Mouse (Mus musculus) right cerebral cortex, postnatal 36 days (tissue): ENCODE results near the gene Traf1.

Experiments used
- DNase-seq, 2 experiments: peaks; one replicate each; pipeline ENCODE4 v3.0.0; 2022; ENCODE audit warnings: low spot score in 2 of 2, mixed read lengths in 1 of 2

The Traf1 gene

DNA sequence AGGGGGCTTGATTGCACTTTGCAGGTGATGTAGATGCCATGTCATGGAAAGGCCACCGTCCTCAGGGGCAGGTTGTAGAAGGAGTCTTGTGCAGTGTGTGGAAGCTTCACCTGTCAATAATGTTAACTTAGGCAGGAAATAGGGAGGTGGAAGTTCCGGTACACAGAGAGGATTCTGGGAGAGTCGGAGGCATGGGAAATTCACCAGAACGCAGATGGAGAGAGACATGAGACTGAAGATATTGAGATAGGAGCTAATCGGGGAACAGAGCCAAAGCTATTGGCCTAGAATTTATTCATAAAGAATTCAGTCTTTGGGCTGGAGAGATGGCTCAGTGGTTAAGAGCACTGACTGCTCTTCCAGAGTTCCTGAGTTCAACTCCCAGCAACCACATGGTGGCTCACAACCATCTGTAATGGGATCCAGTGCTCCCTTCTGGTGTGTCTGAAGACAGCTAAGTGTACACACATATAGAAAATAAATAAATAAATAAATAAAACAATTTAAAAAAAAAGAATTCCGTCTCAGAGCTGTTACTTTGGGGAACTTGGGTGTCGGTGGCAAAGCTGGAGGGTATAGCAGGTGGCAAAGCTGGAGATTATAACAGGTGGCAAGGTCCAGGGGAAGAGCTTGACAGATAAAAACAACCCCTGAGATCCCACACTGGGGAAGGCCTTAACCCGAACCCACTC, 4.8 kb upstream of the Traf1 start:
- DNase-seq, result no peak

DNA sequence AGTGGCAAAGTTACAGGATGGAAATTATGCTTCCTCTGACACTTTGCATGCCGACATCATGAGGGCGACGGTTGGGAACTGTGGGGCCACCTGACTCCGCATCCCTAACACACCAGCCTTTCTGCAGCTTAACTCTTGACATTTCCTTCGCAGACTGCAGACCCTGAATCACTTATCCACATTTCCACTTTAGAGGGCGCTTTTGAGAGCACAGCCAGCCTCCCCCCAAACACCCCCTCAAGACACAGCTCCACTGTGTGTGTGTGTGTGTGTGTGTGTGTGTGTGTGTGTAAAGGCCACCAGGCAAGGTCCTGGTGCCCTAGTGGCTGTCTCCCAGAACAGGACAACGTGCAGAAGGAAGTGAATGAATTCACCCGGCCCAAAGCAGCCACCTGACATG, 4.2 kb upstream of the Traf1 start:
- DNase-seq, result no peak

DNA sequence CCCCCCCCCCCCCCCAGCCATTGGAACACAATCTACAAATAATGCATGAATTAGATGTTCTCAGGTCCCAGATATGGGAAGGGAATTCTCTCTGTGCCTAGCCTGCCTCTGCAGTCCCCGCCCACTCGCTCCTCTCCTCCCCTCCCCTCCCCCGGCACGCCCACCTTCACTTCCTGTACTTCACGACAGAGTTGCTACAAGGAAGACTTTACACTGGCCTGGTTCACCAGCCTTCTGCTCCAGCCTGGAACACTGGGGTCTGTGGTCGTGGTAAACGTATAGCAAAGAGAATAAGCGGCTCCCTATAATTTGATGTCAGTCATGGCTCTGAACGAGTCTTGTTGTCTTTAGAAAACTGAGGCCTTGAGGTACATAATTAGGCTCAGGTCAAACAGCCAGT, 3.7 kb upstream of the Traf1 start:
- no peak for DNase-seq

DNA sequence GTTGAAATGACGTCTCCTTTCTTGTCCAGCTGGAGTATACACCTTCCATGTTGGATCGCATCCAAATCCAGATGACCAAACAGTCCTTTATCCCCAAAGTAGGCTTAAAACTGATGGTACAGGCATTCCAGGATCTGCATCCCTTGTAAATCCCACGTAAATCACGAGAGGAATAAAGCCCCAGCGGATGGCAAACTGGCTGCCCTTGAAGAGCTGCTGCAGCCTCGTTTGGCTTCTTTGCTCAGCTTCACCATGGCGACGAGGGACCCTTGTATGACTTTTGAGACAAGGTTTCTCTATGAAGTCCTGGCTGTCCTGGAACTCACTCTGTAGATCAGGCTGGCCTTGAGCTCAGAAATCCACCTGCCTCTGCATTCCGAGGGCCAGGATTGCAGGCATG, 3.1 kb upstream of the Traf1 start:
- DNase-seq, result no peak

DNA sequence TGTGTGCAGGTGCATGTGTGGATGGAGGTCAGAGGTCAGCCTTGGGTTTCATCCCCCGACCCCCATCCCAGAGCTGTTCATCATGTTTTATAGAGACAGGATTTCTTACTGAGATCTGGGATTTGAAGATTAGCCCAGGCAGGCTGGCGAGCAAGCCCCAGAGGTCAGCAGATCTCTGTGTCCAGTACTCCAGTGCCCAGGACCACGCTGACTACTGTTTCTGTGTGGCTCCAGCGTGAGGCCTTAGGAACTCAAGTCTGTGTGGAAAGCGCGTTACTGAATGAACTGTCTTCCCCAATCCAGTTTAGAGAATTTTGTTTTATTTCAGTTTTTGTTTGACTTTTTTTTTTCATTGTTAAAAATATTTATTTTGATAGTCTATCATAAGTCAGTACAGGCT, 2.7 kb upstream of the Traf1 start:
- DNase-seq, result no peak

DNA sequence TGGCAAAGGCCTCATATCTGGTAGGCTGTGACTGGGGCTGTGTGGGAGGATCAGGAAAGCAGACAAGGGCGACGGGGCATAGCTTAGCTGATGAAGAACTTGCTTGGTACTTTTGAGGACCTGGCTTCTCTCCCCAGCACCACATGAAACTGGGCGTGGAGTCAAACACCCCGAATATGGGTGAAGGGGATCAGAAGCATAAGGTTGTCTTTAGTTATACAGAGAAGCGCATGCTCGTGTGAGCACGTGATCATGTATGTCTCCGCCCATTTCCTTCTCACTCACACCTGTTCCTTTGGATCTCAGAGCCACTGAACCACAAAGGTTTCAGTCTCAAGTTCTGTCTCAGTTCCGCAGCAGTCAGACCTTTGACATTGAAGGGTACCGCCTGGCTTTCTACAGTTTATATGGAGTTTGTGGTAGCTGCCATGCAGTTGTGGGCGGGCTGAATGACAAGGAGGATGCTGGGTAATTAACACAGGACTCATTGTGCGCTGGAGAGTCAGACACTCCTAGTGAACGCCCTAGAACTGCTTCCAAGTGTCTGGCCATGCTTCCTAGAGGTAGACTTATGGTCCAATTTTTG, 1.9 kb upstream of the Traf1 start:
- DNase-seq, result no peak

DNA sequence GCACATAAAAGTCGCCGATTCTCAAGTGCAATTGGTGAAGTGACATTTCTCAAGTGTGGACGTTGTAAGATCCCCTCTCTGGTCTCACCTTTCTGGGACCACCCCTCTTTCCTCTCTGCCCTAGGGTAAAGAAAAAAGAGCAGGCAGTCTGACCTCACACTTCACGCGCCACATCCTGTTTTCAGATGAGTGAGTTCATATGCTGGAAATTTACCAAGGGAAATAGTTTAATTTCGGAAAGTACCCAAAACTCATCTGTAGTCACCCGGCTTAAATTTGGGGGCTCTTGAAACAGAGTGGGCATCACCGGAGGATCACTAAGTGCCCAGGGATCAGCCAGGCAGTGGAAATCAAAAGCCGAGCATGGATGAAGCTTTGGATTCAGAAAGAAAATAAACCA, 1.3 kb upstream of the Traf1 start:
- no peak for DNase-seq

DNA sequence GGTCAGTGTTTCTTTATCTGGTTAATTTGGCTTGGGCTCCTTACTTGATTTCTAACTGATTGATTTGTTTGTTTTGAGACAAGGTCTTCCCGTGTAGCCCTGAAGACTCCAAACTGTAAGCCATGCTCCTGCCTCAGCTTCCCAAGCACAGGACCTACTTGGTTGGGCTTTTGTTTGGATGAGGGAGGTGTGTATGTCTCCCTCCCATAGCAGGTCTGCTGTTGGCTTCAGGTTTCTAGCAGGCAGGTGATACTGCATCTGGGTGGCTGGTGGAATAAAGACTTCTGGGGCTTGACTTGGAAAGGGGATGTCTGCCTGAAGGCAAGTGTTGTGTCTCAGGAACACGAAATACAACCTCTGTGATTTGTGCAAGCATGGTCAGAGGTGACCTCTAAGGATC, 639 bp upstream of the Traf1 start:
- DNase-seq, result no peak

DNA sequence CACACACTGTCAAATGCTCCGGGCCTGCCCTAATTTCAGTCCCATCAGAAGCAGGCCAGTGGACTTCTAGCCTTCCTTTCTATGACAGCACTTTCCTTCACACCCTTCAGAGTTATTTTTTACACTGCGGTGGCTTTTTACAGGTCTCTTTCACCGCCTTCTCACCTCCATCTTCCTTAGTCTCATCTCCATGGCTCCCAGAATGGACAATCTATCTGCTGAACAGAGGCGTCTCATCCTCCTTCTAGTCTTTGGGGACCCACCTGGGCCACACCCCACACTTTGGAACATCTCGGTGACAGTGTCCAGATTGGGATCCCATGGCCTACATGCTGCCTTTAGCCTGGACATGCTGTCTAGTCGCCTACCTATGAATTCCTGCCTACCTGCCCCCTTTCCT, 606 bp downstream of the Traf1 start:
- no peak for DNase-seq

DNA sequence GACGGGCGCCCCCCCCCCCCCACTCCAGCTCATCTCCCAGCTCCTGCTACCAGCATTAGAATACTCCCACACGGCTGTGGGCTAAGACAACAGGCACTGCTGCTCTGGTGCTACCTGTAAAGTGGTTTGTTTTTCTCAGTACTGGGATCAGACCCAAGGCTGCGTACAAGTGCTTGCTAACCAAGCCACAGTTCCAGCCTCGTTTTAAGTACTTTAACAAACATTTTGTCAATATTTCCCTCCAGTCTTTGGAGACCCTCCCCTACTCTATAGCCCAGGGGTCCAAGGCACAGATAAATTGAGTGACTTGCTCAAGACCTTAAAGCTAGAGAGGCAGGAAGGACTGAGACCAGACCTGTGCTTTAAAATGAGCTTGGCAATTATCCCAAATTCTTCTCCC, 1.1 kb downstream of the Traf1 start:
- DNase-seq, result no peak

DNA sequence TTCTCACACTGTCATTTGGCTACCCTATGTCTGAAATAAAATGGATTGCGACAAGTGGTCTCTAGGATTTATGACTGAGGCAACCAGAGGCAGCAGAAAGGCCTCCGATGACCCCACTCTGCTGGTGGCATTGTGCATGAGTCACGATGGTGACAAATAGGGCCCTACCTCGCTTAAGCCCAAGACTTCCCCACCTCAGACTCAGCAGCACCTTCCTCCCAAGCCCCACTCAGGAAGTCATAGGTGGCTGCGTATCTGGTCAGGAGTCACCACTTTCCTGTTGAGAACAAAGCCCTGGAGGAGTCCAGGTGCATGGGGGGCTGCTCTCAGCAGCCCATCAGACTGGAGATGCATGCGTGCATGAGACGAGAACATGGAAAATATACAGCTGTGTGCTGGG, 3.0 kb downstream of the Traf1 start:
- no peak for DNase-seq

DNA sequence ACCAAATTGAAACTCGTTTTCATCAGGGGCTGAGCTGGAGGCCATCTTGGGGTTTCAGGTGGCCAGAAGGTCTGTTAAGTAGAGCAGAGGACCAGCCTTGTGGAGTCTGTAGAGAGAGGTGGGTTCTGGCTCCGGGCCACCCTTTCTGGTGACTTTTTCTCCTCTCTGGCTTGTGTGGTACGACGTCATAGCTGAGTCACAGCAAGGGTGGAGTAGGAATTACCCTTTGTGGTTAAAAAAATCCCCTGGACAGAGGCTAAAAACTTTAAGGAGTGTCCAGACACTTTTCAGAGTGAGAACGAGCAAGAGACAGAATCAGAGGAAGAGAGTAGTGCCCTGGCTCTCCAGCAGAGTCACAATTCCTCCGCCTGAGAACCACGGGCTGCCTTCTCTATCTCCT, 3.5 kb downstream of the Traf1 start:
- no peak for DNase-seq

DNA sequence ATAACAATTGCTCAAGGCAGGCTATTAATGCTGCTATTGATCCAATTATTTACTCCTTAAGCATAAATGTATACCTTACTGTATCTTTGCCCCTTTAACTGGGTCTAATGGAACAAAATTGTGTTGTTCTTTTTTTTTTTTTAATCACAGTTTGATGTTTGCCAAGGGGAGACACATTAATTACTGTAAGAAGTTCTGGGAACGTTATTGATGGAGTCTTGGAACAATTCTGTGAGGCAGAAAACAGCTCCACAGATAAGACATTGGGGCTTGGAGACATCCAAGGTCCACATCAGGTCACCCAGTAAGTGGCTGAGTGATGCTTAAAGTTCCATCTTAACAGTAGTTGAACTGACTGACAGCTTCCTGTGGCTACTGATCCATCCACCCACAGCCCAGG, 4.2 kb downstream of the Traf1 start:
- DNase-seq, result no peak

DNA sequence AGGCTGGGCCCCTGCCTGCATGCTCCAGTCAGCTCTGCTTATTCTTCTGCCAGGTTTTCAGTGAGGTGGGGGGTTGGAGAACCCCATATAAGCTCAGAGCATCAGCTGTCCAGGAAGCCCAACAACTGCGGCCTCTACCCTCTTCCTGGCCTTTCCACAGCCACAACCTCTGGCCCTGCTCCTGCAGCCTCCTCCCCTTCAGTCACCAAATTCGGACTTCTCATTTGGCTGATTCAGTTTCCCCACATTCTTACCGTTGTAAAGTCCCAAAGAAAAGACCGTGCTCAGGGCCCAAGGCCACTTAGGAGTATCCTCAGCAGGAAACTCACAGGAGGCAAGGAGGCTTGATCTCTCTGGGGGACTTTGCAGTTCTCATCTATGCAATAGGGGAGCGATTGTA, 4.6 kb downstream of the Traf1 start:
- DNase-seq, result no peak

DNA sequence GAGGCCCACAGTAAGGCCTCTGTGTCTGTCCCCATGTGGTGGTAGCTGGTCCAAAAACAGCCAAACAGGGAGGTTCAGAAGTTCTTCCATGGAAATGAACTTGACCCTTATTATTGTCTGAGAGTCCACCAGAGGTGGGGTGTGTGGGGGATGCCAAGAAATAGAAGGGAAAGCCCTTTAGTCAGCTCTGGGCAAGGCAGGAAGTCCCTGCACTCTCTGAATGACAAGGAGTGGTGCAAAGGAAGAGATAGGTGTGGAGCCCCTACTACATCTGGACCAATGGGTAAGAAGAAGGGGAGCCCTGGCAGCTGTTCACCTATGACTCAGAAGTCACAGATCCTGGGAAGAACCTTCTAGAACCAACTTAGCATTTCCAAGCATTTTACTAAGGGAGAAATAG, 7.2 kb downstream of the Traf1 start:
- DNase-seq, result no peak

DNA sequence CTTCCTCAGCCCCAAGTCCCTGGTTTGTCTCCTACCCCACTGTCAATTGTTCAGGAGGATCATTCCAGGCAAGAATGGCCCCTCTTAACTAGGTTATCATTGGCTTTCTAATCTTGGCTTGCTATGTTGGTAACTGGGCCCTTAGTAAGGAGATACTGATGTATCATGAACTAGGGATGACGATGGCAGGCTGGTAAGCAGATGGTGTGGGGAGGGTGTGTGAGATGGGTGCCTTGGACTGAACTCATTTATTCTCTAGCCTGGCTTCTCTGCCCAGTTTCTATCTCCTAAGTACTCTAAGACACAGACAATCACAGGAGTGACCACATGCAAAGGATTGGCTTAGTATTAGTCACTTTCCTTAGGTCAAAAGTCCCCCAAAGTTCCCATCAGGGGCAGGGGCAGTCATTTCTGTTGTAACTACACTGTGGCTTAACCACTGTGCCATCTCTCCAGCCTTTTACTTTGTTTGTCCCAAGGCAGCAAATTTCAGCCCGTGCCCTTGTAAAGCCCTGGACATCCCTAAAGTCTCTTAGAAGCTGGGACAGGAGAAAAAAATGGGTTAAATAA, 7.9 kb downstream of the Traf1 start:
- DNase-seq, result no peak

DNA sequence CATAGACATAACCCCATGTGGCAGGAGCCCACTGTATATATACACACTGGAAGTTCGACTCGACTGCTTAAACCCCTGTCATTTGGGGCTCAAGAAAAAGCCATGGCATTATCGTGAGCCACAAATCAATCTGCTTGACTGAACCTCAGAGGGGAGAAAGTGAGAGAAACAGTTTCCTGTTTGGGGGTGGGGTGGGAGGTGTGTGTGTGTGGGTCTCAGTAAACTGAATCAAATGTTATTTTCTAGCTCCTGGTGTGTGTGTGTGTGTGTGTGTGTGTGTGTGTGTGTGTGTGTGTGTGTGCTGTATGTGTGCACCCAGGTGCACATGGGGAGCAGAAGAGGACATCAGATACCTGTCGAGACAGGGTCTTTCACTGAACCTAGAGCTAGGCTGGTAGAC, 8.6 kb downstream of the Traf1 start:
- no peak for DNase-seq

DNA sequence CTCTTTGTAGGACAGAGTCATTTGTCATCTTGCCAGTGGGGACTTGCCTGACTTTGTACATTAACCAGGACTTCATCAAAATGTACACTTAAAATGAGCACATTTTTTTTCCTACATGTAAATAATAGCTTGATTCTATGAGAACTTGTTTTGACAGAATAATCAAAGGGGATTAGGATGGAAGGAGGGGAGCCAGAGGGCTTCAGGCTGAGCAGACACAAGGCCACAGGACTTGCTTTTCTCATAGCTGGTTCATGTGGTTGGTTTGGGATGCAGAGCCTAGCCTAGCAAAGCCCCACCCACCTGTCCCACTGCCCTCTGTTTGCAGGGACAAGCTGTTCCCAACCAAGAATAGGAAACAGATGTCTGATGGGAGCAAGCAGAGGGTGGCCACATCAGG, 10.1 kb downstream of the Traf1 start:
- DNase-seq, result no peak

DNA sequence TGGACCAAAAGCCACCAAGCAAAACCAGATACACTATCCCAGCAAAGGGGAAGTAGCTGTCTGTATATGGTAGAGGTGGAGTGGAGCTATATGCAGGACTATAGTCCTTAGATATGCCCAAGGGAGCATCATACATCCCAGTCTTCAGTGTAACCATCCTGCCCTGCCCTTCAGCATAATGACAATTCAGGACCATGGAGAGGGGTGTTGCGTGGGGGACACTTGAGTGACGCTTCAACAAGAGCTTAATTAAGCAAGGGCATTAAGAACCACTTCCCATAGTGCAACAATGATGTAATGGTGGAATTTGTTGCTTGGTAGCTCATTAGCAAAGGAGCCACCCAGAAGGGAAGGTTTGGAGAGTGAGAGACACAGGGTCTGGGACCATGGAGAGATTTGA, 12.9 kb downstream of the Traf1 start:
- DNase-seq, result no peak

DNA sequence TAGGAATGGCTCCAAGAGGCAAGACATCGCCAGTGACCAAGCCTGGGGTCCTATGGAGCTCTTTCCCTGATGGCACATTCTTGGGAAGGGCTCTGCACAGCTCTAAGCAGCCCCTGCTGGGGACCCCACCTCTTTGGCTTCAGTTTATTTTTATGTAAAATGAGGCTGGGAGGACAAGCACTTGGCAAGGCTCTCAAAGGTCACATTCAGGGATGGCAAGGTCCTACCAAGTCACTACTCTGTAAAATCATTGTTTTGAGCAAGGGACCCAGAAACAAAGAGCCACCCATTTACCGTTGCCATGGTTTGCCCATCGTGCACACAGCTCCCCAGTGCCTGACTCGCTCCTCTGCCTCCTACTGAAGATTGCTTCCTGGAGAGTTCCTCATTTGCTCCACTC, 15.5 kb downstream of the Traf1 start:
- no peak for DNase-seq

DNA sequence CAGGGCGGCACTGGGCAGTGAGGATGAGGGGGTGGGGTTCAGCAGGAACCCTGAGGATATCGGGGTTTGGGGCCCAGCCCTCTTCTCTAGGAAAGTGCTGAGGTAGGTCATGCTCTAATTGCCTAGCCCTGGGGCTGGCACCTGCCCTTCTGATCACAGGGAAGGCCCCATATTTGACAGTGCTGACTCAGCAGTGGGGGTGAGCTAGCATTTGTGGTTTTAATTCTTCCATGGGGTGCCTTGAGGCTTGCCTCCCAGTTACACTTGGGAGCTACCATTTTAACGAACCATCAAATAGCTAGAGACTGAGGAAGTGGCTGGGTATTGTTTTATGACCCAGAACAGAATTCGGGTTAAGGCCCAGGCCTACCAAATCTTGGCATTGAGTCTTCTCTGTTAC, 16.0 kb downstream of the Traf1 start:
- no peak for DNase-seq

DNA sequence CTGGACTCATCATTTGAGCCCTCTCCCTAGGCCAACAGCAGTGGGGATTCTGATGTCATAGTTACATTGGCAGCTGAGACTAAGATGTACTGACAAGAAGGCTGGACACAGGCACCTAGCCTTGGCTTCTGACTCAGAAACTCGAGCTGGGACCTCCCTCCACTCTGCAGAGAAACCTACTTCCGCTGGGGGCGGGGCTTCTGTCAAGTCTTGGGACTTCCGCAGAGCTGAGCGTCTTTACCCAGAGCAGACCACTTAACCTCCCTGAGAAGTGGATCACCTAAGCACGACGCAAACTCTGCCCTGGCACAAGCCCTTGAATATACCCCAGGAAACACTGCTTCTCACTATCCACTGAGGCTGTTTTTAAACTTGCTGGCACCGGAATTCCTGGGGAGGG, 16.8 kb downstream of the Traf1 start:
- no peak for DNase-seq

DNA sequence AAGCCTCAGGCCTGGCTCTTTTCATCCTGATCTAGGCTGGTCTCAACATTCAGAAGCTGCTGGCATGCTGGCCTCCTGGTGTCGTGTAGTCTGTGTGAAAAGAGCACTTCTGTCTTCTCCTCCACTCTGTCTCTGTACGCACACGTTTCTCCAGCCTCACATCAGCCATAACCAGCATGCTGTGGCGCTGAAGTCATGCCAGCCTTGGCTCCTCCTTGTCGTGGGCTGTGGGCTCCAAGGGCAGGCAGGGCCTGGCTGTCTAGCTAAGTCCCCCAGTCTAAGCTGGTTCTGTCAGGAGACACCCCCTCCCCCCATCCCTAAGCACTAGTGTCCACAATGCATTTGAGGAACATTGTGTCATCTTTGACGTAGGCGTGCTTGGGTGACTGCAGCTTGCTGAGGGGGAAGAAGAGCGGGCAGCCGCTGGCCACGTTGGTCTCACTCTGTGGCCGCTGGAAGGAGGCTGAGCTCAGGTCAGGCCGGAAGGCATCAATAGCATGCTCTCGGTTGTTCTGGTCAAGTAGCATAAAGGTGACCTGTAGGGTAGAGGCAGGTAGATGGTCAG, 17.9 kb downstream of the Traf1 start:
- no peak for DNase-seq
